Mouse (Mus musculus) forebrain, postnatal 0 days (tissue): ENCODE data around the gene Gm10354. TPM values are rescaled to one million over a fixed set of nuclear protein-coding genes. Genes with fewer than 3 reads are reported as not detected.
"Not testable (repeated sequence)": the region's sequence is repeated elsewhere in the genome, so short reads cannot be mapped to it uniquely, and the experiment has no call there.

Source experiments
- ATAC-seq: fragments of 200-750 bp; cut with Nextera tagmentation; 2 replicates; pipeline ENCODE4 v1.8.0; 2017; ENCODE audit warnings: mild to moderate bottlenecking, moderate library complexity
- DNase-seq: peaks from one replicate; pipeline ENCODE4 v3.0.0-alpha.2; 2015
- H3K27ac ChIP-seq: fragments of 300-500 bp; sonication (generic); 2 replicates; pipeline ENCODE4 v1.5.1; 2014; ENCODE audit warnings: low read depth, mild to moderate bottlenecking, antibody characterized with exemption, low read length, moderate library complexity, mixed read lengths
- H3K27me3 ChIP-seq: fragments of 300-500 bp; sonication (generic); 2 replicates; pipeline ENCODE4 v1.6.1; 2014; ENCODE audit warnings: mild to moderate bottlenecking, low read length, mixed read lengths; ENCODE audit not compliant: insufficient read depth
- H3K36me3 ChIP-seq: fragments of 300-500 bp; sonication (generic); 2 replicates; pipeline ENCODE4 v1.6.1; 2014; ENCODE audit warnings: mild to moderate bottlenecking, moderate library complexity; ENCODE audit not compliant: insufficient read depth
- H3K4me1 ChIP-seq: fragments of 300-500 bp; sonication (generic); 2 replicates; pipeline ENCODE4 v1.6.1; 2014; ENCODE audit warnings: antibody characterized with exemption; ENCODE audit not compliant: insufficient read depth
- H3K4me2 ChIP-seq: fragments of 300-500 bp; sonication (generic); 2 replicates; pipeline ENCODE4 v1.6.1; 2014; ENCODE audit warnings: low read depth, mild to moderate bottlenecking, moderate library complexity
- H3K4me3 ChIP-seq: fragments of 300-500 bp; sonication (generic); 2 replicates; pipeline ENCODE4 v1.5.1; 2014; ENCODE audit warnings: low read depth, low read length, mixed read lengths
- H3K9ac ChIP-seq: fragments of 300-500 bp; sonication (generic); 2 replicates; pipeline ENCODE4 v1.6.1; 2014; ENCODE audit warnings: mild to moderate bottlenecking
- H3K9me3 ChIP-seq: fragments of 300-500 bp; sonication (generic); 2 replicates; pipeline ENCODE4 v1.6.1; 2016; ENCODE audit warnings: low read length
- WGBS: fragments of 180-500 bp; shearing (Covaris S2); extraction: QIAGEN DNeasy Blood & Tissue Kit; methylation state at CpG from one replicate; pipeline ENCODE4 v1.1.7; 2014; 5-methylcytosine and 5-hydroxymethylcytosine counted together
- polyA plus RNA-seq: library from polyadenylated mRNA; unstranded; fragments of >200 nt; fragmentation: Nextera tagmentation; extraction: Ambion mirVana; gene quantifications from 2 replicates; pipeline ENCODE4 v1.2.1, GENCODE M21; 2015
- total RNA-seq: library from RNA; depleted of rRNA; stranded (reverse); fragments of >200 nt; gene quantifications from 2 replicates; pipeline ENCODE4 v1.2.3, GENCODE M21; 2014; rRNA removed

The Gm10354 gene
- total RNA-seq (not detected in 2 replicates), polyA plus RNA-seq (not detected in 2 replicates)

DNA sequence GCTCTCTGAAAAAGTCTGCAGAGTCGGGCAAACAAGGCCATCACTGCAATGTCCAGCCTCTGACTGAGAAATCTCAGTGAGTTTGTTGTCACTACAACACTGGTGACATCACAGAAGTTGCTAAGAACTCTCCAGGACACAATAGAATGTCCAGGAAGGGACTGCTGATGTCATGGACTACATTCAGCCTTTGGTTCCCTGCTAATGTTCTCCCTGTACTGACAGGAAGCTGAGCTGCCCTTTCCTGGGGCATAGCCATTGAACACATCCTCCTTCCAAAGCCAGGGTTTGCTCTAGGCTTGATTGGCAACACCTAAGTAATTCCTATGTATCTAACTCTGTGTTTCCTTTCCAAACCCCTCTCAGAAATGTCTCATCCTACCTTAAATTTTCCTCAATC is at the start of gene Gm10354:
Gm10354 (minus strand) TSS at position 101 of the 400 bp plus-strand sequence.
- H3K36me3 ChIP-seq, DNase-seq, H3K27me3 ChIP-seq, H3K4me1 ChIP-seq, H3K4me3 ChIP-seq, H3K27ac ChIP-seq, ATAC-seq, H3K9ac ChIP-seq, H3K9me3 ChIP-seq, H3K4me2 ChIP-seq: not testable (repeated sequence)
- no CpG with 5 or more reads among the region's 1 CpGs for WGBS

DNA sequence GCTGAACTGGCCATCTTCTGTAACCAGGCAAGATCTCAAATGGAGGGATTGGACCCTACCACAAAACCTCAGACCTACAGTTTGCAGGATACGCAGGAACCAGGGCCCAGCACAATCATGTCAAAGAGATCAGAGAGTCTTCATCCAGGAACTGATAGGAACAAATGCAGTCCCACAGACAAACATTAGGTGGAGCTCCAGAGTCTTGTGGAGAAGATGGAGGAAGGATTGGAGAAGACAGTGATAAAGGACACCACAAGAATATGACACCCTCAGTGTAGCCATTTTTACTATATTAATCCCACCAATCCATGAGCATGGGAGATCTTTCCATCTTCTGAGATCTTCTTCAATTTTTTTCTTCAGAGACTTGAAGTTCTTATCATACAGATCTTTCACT is 45.6 kb upstream of the Gm10354 start:
- H3K4me2 ChIP-seq, ATAC-seq, H3K4me1 ChIP-seq, H3K9ac ChIP-seq, DNase-seq, H3K36me3 ChIP-seq, H3K27ac ChIP-seq, H3K27me3 ChIP-seq, H3K4me3 ChIP-seq: not testable (repeated sequence)
- H3K9me3 ChIP-seq = peaks cover 21% of the 10 kb centered on the region
- WGBS = 86% methylated on average over 1 of the region's 1 CpGs

DNA sequence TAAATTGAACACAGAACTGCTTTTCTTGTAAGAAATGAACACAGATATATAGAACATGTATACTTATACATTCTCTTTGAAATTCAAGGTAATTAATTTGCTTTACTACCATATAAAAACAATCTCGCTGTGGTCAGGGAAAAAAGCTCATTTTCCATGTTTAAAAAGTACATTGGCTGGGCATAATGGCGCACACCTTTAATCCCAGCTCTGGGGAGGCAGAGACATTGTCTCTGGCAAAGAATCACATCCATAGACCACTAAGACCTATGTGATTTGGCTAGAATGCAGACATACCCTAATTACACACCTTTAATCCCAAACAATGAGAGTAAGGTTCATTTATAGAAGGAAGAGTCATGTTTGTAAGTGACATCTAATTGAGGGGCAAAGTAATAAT is 41.3 kb upstream of the Gm10354 start:
- H3K9me3 ChIP-seq = peaks cover 16% of the 10 kb centered on the region
- H3K4me2 ChIP-seq, H3K4me1 ChIP-seq, DNase-seq, H3K4me3 ChIP-seq, H3K36me3 ChIP-seq, H3K27me3 ChIP-seq, ATAC-seq, H3K27ac ChIP-seq, H3K9ac ChIP-seq: not testable (repeated sequence)
- WGBS = 64% methylated on average over 2 of the region's 2 CpGs

DNA sequence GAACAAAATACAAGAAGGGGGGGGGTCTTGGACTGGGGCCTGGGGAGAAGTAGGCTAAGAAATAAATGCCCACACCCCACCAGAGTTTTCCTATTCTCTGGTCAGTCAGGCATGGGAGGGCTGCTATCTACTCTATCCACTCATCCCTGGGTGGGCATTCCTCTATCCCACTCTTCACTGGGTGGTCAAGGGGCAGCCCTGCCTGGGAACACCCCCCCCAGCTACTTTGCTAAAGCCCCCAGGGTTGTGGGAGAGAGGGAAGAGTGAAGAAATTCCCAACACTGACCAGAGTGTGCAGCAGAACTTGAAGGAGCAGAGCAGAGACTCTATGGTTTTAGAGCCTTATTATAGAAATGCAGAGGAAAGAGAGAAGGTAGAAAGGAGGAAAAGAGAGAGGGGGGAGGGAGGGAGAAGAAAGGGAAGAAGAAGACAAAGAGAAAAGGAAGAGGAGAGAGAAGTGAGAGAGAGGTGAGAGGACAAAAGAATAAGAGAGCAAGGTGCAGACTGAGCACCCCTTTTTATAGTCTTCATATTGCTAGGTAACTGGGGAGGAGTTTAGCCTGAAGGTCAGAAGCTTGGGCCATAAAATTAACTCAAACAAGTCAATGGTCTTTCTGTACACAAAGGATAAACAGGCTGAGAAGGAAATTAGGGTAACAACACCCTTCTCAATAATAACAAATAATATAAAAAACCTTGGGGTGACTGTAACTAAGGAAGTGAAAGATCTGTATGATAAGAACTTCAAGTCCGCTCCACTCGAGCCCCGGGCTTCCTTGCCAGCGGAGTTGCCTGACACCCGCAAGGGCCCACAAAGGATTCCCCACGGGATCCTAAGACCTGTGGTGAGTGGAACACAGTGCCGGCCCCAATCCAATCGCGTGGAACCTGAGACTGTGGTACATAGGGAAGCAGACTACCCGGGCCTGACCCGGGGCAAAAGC is 32.2 kb upstream of the Gm10354 start:
- H3K4me1 ChIP-seq, H3K36me3 ChIP-seq, ATAC-seq, H3K27me3 ChIP-seq, H3K9me3 ChIP-seq, DNase-seq, H3K4me2 ChIP-seq, H3K4me3 ChIP-seq, H3K27ac ChIP-seq, H3K9ac ChIP-seq: not testable (repeated sequence)
- WGBS = 84% methylated on average over 11 of the region's 11 CpGs

DNA sequence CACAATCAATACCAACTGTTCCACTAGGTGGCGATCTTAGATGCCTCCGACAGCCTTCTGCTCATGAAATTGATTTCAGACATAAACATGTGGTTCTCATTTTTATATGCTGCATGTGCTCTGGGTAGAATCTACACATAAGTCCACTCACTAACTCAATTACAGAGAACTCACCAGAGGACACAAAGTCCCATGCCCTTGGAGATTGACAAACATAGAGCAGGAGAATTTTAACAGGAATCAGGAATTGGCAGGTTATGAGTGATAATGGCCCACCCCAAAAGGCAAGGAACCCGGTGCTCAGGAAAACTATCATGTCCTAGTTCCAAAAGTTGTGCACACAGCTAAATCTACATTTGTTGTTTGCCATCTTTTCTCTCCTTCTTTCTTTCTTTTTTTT is 28.2 kb upstream of the Gm10354 start:
- peaks cover 17% of the 10 kb centered on the region; the same call in 1 of the 2 replicates for H3K9me3 ChIP-seq
- not testable (repeated sequence) for H3K4me2 ChIP-seq, H3K27ac ChIP-seq, ATAC-seq, H3K36me3 ChIP-seq, DNase-seq, H3K4me1 ChIP-seq, H3K4me3 ChIP-seq, H3K9ac ChIP-seq, H3K27me3 ChIP-seq
- WGBS = 55% methylated on average over 3 of the region's 3 CpGs

DNA sequence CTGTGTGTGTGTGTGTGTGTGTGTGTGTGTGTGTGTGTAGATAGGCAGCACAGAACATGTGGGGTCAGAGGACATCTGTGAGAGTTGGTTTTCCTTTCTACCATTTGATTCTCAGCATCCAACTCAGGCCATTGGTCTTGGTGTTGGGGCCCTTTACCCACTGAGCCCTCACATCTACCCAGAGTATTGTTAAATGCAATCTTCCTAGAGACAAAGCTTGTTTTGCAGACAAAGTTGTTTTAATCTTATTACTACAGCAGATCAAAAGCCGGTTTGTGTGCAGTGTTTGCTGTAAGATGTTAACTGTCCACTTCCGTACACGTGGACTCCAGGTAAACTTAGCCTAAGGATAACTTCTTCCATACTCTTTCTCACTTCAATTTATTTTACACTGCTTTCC is 27.6 kb upstream of the Gm10354 start:
- not testable (repeated sequence) for H3K9ac ChIP-seq, H3K4me3 ChIP-seq, H3K4me2 ChIP-seq, DNase-seq, ATAC-seq, H3K27ac ChIP-seq, H3K36me3 ChIP-seq, H3K4me1 ChIP-seq, H3K27me3 ChIP-seq
- 68% methylated on average over 3 of the region's 3 CpGs for WGBS
- peaks cover 13% of the 10 kb centered on the region; the same call in 1 of the 2 replicates for H3K9me3 ChIP-seq

DNA sequence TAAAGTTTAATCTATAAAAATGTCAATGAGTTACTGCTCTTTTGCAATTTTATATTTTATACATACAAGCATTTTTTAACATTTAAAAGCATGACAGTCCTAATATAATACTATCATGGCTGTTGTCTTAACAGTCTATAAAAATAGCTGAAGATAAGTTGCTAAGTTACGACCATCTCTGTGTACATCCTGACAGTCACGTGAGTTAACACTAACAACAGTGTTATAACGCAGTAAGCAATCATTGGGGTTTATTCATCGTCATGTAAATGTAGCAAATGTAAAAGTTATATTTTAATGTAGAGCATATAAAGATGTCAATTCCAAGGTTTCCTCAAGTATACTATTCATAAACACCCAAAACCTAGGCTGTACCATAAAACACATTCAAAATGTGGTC is 26.8 kb upstream of the Gm10354 start:
- 54% methylated on average over 2 of the region's 4 CpGs for WGBS
- ATAC-seq, DNase-seq: not testable (repeated sequence)

DNA sequence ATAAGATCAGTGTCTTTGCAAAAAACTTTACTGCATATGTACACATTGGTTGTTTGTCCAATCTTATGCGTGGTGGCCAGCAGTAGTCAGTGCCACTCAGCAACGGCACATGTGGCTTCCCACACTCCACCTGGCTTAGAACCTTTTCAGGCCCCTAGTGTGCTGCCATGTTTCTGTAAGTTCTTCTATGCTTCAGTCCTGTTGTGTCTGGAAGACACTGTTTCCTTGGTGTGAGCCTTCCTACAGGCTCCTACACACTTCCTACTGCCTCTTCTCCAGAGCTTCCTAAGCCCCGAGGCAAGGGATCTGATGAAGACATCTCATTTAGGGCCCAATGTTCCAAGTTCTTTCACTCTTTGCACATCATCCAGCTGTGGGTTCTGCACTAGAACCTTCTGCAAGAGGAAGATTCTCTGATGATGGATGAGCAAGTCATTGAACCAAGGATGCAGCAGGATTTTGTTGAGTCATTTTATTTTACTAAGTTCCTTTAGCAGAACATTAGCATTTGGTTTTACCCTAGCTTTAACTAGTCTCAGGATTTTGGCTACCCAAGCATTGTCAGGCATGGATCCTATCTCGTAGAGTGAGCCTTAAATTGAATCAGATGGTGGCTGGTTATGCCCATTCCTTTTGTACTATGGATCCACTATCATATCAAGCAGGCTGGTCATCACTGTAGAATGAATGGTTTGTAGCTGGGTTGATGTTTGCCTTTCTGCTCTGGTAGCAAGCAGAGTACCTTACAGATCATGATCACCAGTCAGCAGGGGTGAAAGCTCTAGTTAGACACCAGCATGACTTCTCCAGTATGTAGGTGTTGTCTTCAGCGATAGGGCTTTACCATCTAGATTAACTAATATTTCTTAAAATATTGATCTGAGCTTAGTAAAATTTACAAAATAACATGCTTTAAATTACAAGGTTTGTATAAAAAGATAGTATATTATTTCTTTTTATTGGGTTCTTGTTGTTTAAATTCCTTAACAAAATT is 26.1 kb upstream of the Gm10354 start:
- not testable (repeated sequence) for H3K9me3 ChIP-seq, H3K9ac ChIP-seq, DNase-seq, H3K27ac ChIP-seq, H3K4me1 ChIP-seq, H3K4me2 ChIP-seq, H3K4me3 ChIP-seq, H3K27me3 ChIP-seq, H3K36me3 ChIP-seq
- WGBS = 73% methylated on average over 5 of the region's 5 CpGs
- peak; percentile 71 for ATAC-seq

More for the DNA sequence above, 26.8 kb upstream of the Gm10354 start:
- not testable (repeated sequence) for H3K9ac ChIP-seq, H3K9me3 ChIP-seq, H3K4me1 ChIP-seq, H3K27me3 ChIP-seq, H3K27ac ChIP-seq, H3K4me2 ChIP-seq, H3K36me3 ChIP-seq, H3K4me3 ChIP-seq

DNA sequence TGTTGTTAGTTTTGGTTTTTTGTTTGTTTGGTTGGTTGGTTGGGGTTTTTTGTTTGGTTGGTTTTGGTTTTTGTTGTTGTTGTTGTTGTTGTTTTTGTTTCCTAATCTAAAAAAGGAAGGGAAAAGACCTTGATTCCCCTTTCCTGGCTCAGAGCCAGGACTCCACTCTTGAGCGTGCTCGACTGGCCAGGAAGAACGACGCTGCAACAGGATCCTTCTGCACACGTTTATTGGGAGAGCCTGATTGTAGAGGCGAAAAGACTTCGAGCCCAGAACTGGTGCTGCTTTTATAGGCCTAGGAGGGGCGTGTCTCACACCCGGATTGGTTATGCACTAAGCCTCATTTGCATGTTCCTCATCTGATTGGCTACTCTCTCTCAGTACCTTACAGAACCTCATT is 19.3 kb upstream of the Gm10354 start:
- DNase-seq, ATAC-seq, H3K27ac ChIP-seq, H3K9me3 ChIP-seq, H3K4me3 ChIP-seq, H3K4me1 ChIP-seq, H3K36me3 ChIP-seq, H3K9ac ChIP-seq, H3K27me3 ChIP-seq, H3K4me2 ChIP-seq: not testable (repeated sequence)
- WGBS = 79% methylated on average over 9 of the region's 9 CpGs

DNA sequence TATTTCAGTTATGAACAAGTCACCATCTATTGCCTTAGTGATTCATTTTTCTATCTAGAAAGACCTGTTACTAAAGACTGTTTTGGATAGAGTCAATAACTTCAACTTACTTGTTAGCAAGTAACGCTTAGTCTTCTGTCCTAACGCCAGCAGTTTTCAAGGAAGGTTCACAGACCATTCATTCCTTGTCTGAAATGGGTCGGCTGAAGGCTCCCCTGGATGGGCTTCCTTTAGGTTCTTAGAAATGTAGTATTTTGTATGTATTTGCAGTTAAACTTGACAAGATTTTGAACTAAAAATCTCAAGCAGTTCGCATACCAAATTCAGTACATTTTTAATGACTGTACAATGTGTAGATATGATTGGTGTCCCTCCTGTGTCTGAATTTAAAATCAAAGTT is 18.8 kb upstream of the Gm10354 start:
- H3K27ac ChIP-seq, H3K9me3 ChIP-seq, H3K4me3 ChIP-seq, H3K27me3 ChIP-seq, H3K4me2 ChIP-seq, H3K36me3 ChIP-seq, ATAC-seq, H3K4me1 ChIP-seq, H3K9ac ChIP-seq, DNase-seq: not testable (repeated sequence)
- WGBS = 85% methylated on average over 4 of the region's 4 CpGs
